Mouse (Mus musculus): ENCODE results near the gene BC048562. TPM values are rescaled to one million over a fixed set of nuclear protein-coding genes. Genes with fewer than 3 reads are reported as not detected.

The BC048562 gene
- polyA plus RNA-seq, 1 experiment: not detected

DNA sequence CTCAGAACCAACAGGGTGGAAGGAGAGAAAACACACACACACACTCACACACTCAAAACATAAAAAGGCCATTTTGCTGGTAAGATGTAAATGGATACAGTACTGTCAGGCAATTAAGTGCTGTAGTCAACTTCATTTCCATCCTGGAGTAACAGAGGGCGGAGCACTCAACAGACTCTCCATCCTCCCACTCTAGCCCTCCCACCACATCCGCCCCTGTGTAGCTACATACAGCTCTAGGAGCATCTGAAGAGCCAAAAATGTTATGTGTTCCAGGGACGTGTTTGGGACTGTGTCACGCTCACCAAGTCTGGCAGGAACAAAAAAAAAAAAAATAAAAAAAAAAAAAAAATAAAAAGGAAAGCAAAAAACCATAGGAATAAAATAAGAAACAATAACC is 33.2 kb upstream of the BC048562 start:
- no peak for TF ChIP-seq POLR2A (IDR thresholded peaks at IDR 0.05; ENCODE audit: insufficient read depth, low read depth, low read length)
- no peak for TF ChIP-seq CTCF (IDR thresholded peaks at IDR 0.05; ENCODE audit: insufficient read depth, low read depth, low read length)
- H3K4me1 ChIP-seq (ENCODE audit: control insufficient read depth, insufficient read depth, low read length): peaks cover 11% of the 10 kb centered on the region
- 54% methylated on average over 4 of the region's 4 CpGs for WGBS

DNA sequence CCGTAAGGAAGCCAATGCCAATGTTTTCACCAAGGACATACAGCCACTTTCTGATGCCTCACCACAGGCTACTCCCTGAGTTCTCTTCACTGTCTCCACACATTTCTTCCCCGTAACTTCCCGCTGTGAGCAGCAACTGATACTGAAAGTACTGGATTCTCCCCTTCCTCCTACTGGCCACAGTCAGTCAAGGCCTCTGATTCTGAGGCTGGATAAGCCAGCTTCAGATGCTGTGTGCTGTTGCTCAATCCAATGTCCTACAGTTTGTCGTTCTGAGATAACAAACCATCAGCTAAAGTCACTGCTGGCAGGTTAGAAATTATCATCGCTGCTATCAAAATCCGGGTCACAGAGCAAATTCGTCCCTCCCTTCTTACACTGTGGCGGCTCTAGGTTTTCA is 31.8 kb upstream of the BC048562 start:
- H3K4me1 ChIP-seq (ENCODE audit: control insufficient read depth, insufficient read depth, low read length): peaks cover 11% of the 10 kb centered on the region
- H3K27ac ChIP-seq (ENCODE audit: insufficient read depth, low read depth, low read length): no peak overlapping the region
- no peak overlapping the region for H3K4me3 ChIP-seq (ENCODE audit: insufficient read depth, low read depth, low read length)
- no peak for TF ChIP-seq CTCF (IDR thresholded peaks at IDR 0.05; ENCODE audit: insufficient read depth, low read depth, low read length)
- TF ChIP-seq POLR2A (IDR thresholded peaks at IDR 0.05; ENCODE audit: insufficient read depth, low read depth, low read length): no peak
- WGBS: 87% methylated on average over 8 of the region's 8 CpGs

More for the DNA sequence above, 33.2 kb upstream of the BC048562 start:
- H3K4me3 ChIP-seq (ENCODE audit: insufficient read depth, low read depth, low read length): no peak overlapping the region
- H3K27ac ChIP-seq (ENCODE audit: insufficient read depth, low read depth, low read length): no peak overlapping the region

DNA sequence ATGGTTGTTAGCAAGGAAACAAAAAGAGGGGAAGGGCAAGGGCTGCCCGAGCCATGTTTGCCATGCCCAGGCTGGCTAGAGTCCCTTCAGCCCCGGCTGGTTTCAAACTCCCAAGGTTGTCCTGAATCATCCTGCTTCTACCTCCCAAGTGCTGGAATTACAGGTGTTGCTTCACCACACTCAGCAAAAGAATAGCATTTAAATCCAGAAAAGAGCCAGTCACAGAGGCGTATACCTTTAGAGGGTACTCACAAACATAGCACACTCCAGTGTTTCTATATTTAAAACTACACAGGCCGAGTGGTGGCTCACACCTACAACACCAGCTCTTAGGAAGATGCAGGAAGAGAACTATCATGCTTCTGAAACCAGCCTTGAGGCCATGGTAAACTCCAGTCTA is 26.7 kb upstream of the BC048562 start:
- Histone ChIP-seq H3K4me1 (ENCODE audit: control insufficient read depth, insufficient read depth, low read length) (no peaks in the 10 kb centered on the region), H3K4me3 (ENCODE audit: insufficient read depth, low read depth, low read length) (no peak overlapping the region), H3K27ac (ENCODE audit: insufficient read depth, low read depth, low read length) (no peak overlapping the region)
- 72% methylated on average over 4 of the region's 4 CpGs for WGBS
- no peak for TF ChIP-seq POLR2A (IDR thresholded peaks at IDR 0.05; ENCODE audit: insufficient read depth, low read depth, low read length)
- TF ChIP-seq CTCF (IDR thresholded peaks at IDR 0.05; ENCODE audit: insufficient read depth, low read depth, low read length): no peak

DNA sequence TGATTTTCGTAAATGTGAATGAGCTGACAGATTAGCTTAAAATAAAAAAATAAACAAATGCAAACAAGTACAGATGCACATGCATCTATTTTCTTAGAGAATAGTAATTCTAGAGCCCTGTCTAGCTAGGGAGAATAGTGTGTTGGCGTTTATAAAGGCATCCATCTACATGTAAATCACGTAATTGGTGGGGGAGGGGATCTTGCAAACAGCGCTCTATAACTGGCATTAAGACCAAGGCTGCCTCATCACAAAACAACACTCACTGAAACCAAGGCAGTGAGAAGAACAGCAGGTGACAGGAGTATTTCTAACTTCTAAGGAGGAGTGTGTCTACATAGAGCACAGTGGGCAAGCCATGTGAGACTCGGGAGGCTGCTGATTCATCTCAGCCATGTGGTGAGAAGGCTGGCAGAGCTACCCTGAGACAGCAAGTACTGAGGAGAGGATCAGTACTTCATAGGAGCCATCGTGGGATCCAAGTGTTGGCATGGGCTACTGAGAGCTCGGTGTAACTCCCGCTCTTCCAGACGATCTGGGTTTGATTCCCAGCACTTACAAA is 24.8 kb upstream of the BC048562 start:
- WGBS: 42% methylated on average over 9 of the region's 9 CpGs

DNA sequence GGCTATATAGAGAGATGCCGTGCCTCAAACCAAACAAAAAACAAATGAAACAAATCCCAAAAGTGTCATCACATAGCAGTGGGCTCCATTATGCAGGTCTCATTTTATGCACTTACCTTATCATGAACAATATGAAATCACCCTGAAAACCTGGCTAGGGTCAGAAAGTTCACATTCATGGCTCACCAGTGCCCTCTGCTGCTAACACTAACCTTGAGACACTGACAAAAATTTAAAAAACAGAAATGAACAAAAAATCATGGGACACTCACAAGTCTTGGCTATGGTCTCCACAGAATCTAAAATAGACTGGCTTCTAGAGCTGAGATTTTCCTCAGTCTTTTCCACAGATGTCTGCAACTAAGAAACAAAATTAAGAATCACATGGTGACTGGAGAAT is 24.1 kb upstream of the BC048562 start:
- H3K27ac ChIP-seq (ENCODE audit: insufficient read depth, low read depth, low read length): no peak overlapping the region
- no peaks in the 10 kb centered on the region for H3K4me1 ChIP-seq (ENCODE audit: control insufficient read depth, insufficient read depth, low read length)
- WGBS: 64% methylated on average over 1 of the region's 1 CpGs
- no peak overlapping the region for H3K4me3 ChIP-seq (ENCODE audit: insufficient read depth, low read depth, low read length)
- TF ChIP-seq CTCF (IDR thresholded peaks at IDR 0.05; ENCODE audit: insufficient read depth, low read depth, low read length): no peak
- no peak for TF ChIP-seq POLR2A (IDR thresholded peaks at IDR 0.05; ENCODE audit: insufficient read depth, low read depth, low read length)

More for the DNA sequence above, 24.8 kb upstream of the BC048562 start:
- TF ChIP-seq CTCF (IDR thresholded peaks at IDR 0.05; ENCODE audit: insufficient read depth, low read depth, low read length) (no peak), POLR2A (IDR thresholded peaks at IDR 0.05; ENCODE audit: insufficient read depth, low read depth, low read length) (no peak)
- no peak overlapping the region for H3K4me3 ChIP-seq (ENCODE audit: insufficient read depth, low read depth, low read length)
- no peaks in the 10 kb centered on the region for H3K4me1 ChIP-seq (ENCODE audit: control insufficient read depth, insufficient read depth, low read length)
- no peak overlapping the region for H3K27ac ChIP-seq (ENCODE audit: insufficient read depth, low read depth, low read length)

DNA sequence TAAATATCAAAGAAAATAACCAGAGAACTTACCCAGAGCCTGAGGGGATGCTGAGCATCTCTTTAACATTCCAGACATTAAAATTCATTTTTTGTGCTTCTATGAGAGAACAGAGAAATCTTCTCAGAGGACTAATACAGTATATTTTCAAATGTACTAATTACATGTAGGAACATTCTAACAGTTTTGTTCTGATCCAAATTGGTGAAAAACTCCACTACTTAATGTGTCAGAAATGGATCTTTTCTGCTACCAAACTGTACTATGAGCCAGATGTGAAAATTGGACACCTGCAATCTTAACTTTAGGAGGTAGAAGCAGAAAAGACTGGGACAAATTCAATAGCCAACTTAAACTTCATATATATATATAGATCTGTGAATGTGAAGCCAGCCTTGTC is 7.9 kb upstream of the BC048562 start, which contains the start of gene Ccdc36:
Ccdc36 (minus strand) TSS at position 101 of the 400 bp plus-strand sequence.
- TF ChIP-seq CTCF (IDR thresholded peaks at IDR 0.05; ENCODE audit: insufficient read depth, low read depth, low read length) (no peak), POLR2A (IDR thresholded peaks at IDR 0.05; ENCODE audit: insufficient read depth, low read depth, low read length) (no peak)

DNA sequence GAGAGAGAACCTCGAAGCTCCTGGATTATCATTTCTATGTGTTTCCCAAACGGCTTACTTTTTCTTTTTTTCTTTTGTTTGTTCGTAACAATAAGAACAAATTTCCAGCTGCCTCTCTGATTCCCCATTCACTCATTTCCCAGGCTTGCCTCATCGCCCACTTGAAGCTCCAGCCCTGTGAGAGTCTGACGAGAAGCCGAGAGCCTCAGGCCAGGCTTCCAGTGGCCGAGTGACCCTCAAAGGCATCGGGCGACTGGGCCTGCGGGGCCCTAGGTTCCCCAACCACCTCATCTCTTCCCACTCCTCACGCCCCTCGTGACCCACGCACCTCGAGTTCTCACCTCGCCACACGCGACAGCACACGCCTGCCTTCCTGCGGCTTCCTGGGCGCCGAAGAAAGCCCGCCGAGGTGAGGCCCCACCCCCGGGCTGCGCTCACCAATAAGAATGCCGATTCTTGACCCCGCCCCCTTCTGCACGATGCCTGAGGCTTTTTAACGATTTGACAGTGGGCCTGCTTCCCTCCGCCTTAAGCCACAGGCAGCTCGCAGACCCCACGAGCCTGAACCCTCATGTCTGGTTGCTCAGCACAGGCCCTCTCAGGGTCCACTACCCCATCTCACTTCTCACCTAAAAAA is 4.7 kb upstream of the BC048562 start:
- Histone ChIP-seq H3K4me3 (ENCODE audit: insufficient read depth, low read depth, low read length) (peak overlapping the region; percentile 31), H3K27ac (ENCODE audit: insufficient read depth, low read depth, low read length) (no peak overlapping the region), H3K4me1 (ENCODE audit: control insufficient read depth, insufficient read depth, low read length) (peaks cover 8% of the 10 kb centered on the region)
- TF ChIP-seq POLR2A (IDR thresholded peaks at IDR 0.05; ENCODE audit: insufficient read depth, low read depth, low read length) (no peak), CTCF (IDR thresholded peaks at IDR 0.05; ENCODE audit: insufficient read depth, low read depth, low read length) (no peak)
- 53% methylated on average over 32 of the region's 32 CpGs for WGBS

More for the DNA sequence above, 7.9 kb upstream of the BC048562 start, which contains the start of gene Ccdc36:
- peaks cover 4% of the 10 kb centered on the region for H3K4me1 ChIP-seq (ENCODE audit: control insufficient read depth, insufficient read depth, low read length)
- H3K27ac ChIP-seq (ENCODE audit: insufficient read depth, low read depth, low read length): no peak within 1 kb of the TSS
- H3K4me3 ChIP-seq (ENCODE audit: insufficient read depth, low read depth, low read length): no peak within 1 kb of the TSS

DNA sequence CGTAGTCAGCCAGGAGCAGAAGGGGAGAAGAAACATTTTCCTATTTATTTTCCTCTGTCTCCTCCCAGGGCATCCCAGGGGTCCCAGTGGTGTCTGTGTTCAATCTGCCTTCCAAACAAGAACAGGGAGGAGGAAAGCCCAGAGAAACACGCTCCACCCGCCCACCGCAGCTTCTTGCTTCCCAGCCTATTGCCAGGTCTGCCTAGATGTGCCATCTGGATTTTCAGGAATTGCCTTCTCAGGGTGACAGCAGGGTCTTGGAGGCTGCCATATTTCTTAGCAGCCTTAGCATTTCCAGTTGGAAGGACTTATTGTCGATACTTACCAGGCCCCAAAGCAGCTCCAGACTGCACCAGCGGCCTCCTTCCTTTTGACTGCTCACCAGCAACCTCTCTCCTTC is 2.9 kb downstream of the BC048562 start:
- H3K4me3 ChIP-seq (ENCODE audit: insufficient read depth, low read depth, low read length): no peak overlapping the region
- 49% methylated on average over 6 of the region's 6 CpGs for WGBS
- peaks cover 25% of the 10 kb centered on the region for H3K4me1 ChIP-seq (ENCODE audit: control insufficient read depth, insufficient read depth, low read length)
- H3K27ac ChIP-seq (ENCODE audit: insufficient read depth, low read depth, low read length): no peak overlapping the region
- TF ChIP-seq CTCF (IDR thresholded peaks at IDR 0.05; ENCODE audit: insufficient read depth, low read depth, low read length): no peak
- no peak for TF ChIP-seq POLR2A (IDR thresholded peaks at IDR 0.05; ENCODE audit: insufficient read depth, low read depth, low read length)

DNA sequence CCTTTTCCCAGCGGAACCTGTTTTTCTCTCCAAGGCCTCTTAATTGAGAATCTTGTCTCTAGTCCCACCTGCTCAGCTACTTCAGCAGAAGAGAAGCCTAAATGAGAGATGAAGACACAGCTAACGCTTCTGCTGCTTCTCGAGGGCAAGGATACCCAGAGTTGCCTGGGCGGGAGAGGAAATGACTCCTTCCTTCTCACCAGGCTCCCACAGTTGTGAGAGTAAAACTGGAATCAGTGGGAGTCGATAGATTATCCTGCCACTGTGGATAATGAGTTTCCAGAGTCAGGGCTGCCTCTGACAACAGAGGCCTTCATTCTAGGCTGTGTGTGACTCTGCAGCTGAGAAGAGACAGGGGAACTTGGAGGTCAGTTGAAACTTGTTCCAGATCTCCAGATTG is 4.2 kb downstream of the BC048562 start:
- TF ChIP-seq CTCF (IDR thresholded peaks at IDR 0.05; ENCODE audit: insufficient read depth, low read depth, low read length) (no peak), POLR2A (IDR thresholded peaks at IDR 0.05; ENCODE audit: insufficient read depth, low read depth, low read length) (no peak)
- Histone ChIP-seq H3K4me1 (ENCODE audit: control insufficient read depth, insufficient read depth, low read length) (peaks cover 25% of the 10 kb centered on the region), H3K4me3 (ENCODE audit: insufficient read depth, low read depth, low read length) (no peak overlapping the region), H3K27ac (ENCODE audit: insufficient read depth, low read depth, low read length) (peak overlapping the region; percentile 82)
- 32% methylated on average over 5 of the region's 5 CpGs for WGBS
